Mouse (Mus musculus) kidney, postnatal 14 days (tissue): ENCODE measurements around the gene Scgb1b17.
"Not testable (repeated sequence)": the region's sequence is repeated elsewhere in the genome, so short reads cannot be mapped to it uniquely, and the experiment has no call there.

ENCODE experiments used
- DNase-seq: peaks from one replicate; pipeline ENCODE4 v3.0.0; 2022; ENCODE audit warnings: mixed read lengths

Gene Scgb1b17

DNA sequence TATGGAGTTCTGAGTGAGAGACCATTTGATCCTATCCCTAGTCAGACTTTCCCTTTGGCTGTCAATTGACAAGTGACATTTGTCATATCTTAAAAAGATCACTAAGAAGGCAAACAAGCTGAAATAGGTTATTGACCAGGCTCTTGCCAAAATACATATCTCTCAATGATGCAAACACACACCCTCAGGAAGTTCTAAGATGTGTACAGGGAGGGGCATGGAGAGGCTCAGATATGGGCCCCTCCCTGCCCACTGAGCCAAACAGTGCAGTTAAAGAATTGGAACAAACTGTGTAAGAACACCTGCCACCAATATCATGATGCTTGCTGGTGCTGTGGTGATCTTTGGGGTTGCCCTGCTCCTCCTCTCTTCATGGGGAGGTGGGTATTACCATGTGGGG lies at the start of gene Scgb1b17:
TSS of gene Scgb1b17 (plus strand) at position 301 of the 400 bp plus-strand sequence.
- DNase-seq = not testable (repeated sequence)

DNA sequence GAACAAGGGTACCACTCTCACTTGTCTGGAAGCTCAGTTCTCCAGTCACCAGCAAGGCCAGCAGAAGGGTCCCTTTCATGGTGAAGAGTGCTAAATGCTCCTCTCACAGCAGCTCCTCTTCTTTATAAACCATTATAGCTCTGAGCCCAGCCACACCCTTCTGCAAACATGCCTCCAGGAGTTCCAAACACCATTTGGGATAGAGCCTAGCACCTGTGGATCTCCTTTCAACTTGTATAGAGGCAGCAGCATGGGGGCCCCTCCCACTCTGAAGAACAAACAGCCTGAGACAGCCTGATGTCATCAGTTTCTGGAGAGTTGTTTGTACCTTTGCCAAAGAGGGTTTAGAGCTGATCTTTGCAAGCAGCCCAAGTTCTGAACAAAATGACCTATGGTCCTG lies 6.8 kb upstream of the Scgb1b17 start, which contains the start of gene Scgb2b17:
TSS of gene Scgb2b17 (minus strand) at position 101 of the 400 bp plus-strand sequence.
- not testable (repeated sequence) for DNase-seq
